Mouse (Mus musculus) ES-Bruce4 (cell line): ENCODE results near the gene Bcl2l1.

ENCODE experiments used
- CTCF ChIP-seq: IDR thresholded peaks from one replicate; pipeline ENCODE4 v1.8.1; 2011; ENCODE audit warnings: low read depth, low read length
- EP300 ChIP-seq: IDR thresholded peaks from 2 replicates; pipeline ENCODE4 v1.6.1; 2011; ENCODE audit warnings: low read depth, low read length; ENCODE audit not compliant: insufficient read depth
- POLR2A ChIP-seq: IDR thresholded peaks from one replicate; pipeline ENCODE4 v1.8.1; 2011; ENCODE audit warnings: low read length; ENCODE audit not compliant: insufficient read depth

- TF ChIP-seq POLR2A, result no peak
- no peak for TF ChIP-seq CTCF
- TF ChIP-seq EP300, result peak; percentile 66; the same call in 1 of the 2 replicates
Observed at GRCm38 (mm10) chr2:152769677-152770076, 61.9 kb downstream of the Bcl2l1 start.
